Mouse (Mus musculus) mouse trophoblast stem cell (cell line): ENCODE measurements around the gene Hs6st3.

ENCODE experiments used
- in situ Hi-C, 2 experiments: fragments of 300-500 bp; cut with MseI, MboI; formaldehyde crosslinking; loops; 2 replicates in 1 of 2; 3 replicates in 1 of 2; pipeline ENCODE4 v1.15.1; 2025

Hs6st3 gene

GRCm38 (mm10) chr14:119633626-119634025, 495.5 kb downstream of the Hs6st3 start:
- in situ Hi-C loops, result no loop called here

DNA sequence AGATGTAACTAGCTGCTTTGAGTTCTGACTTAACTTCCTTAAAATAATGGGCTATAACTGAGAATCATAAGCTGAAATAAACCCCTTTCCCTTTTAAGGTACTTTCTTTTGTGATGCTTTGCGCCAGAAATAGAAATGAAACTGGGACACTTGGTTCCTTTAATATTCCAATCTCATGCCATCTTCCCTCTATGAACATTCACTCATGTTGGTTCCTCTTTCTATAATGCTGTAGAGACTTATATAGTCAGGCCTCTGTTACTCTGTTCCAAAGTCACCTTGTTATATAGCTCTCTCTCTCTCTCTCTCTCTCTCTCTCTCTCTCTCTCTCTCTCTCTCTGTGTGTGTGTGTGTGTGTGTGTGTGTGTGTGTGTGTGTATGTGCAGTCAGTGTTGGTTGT, 504.7 kb downstream of the Hs6st3 start:
- in situ Hi-C loops, result no loop called here

GRCm38 (mm10) chr14:119643840-119644239, 505.7 kb downstream of the Hs6st3 start:
- in situ Hi-C loops, result no loop called here

- in situ Hi-C loops, result no loop called here
Observed at GRCm38 (mm10) chr14:119656936-119657335, 518.8 kb downstream of the Hs6st3 start.

GRCm38 (mm10) chr14:119665741-119666141, 527.6 kb downstream of the Hs6st3 start:
- in situ Hi-C loops, result no loop called here

DNA sequence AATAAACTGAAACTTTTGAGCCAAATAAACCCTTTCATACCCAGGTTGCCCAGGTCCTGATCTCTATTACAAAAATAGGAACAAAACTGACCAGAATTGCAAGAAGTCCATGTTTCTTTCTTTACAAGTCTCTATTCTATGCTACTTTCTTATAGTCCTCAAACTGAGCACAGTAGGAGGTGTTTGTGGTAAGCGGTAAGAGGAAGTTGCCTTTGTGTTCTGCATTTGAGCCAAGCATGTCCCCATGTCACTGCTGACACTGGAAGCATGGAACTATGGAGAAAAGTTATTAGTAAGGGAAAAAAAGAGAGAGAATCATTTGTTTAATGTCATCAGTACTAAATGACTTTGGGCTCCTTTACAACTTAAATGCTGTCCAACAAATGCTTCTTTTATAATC, 529.3 kb downstream of the Hs6st3 start:
- in situ Hi-C loops, result no loop called here

GRCm38 (mm10) chr14:119670836-119671587, 532.9 kb downstream of the Hs6st3 start:
- in situ Hi-C loops, result no loop called here

DNA sequence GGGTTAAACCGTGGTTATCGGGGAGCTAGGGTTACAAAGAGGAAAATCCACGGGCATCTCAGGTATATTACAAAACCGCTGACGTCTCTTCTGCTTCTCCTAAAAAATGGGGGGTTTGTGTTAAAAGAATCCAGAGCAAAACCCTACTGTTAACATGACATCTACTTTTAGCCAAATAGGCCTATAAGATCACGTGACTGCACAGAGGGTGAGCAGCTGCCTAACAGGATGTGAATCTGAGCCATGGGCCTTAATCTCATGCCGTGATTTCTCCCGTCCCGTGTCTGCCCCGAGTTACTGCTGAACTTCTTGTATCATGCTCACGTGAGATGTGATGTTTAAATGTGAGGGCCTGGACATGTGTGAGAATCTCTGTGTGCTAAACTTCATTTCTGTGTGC, 540.4 kb downstream of the Hs6st3 start:
- in situ Hi-C loops, result no loop called here

- in situ Hi-C loops, result no loop called here
Observed at GRCm38 (mm10) chr14:119680052-119680451, 541.9 kb downstream of the Hs6st3 start.

- in situ Hi-C loops, result no loop called here
Observed at GRCm38 (mm10) chr14:119687885-119688284, 549.7 kb downstream of the Hs6st3 start.

- in situ Hi-C loops, result no loop called here
Observed at GRCm38 (mm10) chr14:119699982-119700381, 561.8 kb downstream of the Hs6st3 start.

- in situ Hi-C loops, result no loop called here
Observed at GRCm38 (mm10) chr14:119714712-119715111, 576.6 kb downstream of the Hs6st3 start.

DNA sequence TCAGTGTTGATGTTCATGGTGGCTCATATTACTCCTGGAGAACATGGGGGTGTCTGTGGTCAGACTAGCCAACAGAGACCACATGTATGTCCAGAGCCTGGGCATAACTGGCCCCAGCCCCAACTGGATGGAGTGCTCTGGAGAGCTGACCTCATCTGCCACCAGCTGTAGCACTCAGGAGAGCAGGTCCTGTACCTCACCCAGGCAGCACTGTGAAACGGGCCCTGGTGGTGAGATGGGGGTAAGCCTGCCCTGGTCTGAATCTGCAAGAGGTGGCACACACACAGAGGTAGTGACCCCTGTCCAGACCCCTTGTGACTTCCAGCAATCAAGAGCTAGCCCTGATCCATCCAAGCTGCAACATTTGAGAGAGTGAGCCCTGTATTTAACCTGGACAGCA, 579.2 kb downstream of the Hs6st3 start:
- in situ Hi-C loops, result no loop called here

DNA sequence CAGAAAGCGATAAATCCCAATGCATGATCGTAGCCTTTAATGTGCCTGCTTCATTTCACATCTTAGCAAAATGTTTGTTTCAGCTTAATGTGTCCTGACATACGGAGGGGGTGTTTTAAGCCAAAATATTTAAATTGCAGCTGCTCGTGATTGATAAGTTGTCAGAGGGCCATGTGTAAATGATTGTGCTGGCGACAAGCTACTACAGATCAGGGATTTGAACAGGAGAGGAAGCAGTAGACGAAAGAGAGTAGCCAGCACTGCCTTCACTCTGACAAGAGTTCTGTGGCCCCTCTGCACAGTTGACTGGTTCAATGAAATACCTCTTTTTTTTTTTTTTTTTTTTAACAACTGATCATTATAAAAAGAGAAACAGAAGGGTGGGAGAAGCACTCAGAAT, 587.0 kb downstream of the Hs6st3 start:
- in situ Hi-C loops, result no loop called here

- in situ Hi-C loops, result no loop called here
Observed at GRCm38 (mm10) chr14:119731436-119732080, 593.4 kb downstream of the Hs6st3 start.

DNA sequence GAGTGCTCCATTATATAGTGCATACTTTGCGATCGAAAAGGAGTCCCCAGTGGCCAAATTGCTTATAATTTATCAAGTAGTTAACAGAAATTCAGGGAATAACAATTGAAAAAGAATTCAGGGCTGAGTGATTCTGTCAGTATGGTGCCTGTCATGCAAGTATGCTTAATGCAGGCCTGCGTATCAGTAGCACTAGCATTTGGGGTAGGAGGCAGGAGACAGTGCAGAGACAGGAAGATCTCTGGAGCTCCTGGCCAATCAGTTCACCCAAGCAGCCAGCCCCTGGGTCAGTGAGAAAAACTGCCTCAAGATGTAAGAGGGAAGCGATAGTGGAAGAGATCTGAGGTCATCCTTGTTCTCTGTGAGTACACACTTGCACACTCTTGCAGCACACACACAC, 594.1 kb downstream of the Hs6st3 start:
- in situ Hi-C loops, result no loop called here

DNA sequence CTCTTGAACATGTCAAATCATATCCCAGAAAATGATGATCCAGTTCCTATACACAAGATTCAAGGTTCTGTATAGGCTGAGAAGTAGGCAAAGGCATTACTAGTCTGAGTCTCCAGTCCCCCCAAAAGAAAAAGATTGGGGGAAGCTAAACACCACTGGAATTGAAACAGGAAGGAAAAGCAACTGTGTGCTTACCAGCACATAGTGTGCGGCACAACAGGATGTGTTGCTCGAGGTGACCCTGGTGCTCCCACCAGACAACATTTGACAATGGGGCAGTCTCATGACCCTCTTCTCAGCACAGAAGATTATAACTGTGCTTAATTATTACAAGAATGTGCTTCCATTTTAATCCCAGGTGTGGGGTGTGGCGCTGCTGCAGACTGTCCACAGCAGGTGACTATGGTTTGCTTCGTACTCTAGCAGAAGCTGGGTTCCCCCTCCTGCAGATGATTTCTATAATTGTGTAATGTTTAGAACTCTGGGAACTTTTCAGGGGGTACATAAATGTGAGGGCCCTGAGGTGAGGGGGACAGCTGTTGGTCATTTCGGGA, 599.3 kb downstream of the Hs6st3 start:
- in situ Hi-C loops, result no loop called here

- in situ Hi-C loops, result no loop called here
Observed at GRCm38 (mm10) chr14:119741791-119742190, 603.6 kb downstream of the Hs6st3 start.

GRCm38 (mm10) chr14:119761376-119761775, 623.2 kb downstream of the Hs6st3 start:
- in situ Hi-C loops, result no loop called here

DNA sequence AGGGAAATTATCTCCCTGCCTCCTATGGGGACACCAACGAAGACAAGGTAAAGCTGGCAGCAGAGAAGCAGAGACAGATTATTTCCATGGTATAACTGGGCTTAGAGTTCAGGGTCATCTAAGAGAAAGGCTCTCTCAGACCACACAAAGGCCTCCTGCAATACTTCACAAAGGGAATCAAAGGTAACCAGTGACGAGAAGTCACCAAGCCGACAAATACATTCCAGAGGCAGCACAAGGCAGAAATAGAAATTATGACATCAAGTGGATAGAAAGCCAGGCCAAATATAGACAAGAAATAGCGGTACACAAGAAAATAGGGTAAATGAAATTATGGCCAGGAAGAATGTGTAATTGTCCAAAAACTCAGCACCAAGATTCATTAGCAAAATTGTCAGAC, 633.9 kb downstream of the Hs6st3 start:
- in situ Hi-C loops, result no loop called here

- in situ Hi-C loops, result no loop called here
Observed at GRCm38 (mm10) chr14:119776261-119776660, 638.1 kb downstream of the Hs6st3 start.

- in situ Hi-C loops, result no loop called here
Observed at GRCm38 (mm10) chr14:119779982-119780588, 641.9 kb downstream of the Hs6st3 start.

DNA sequence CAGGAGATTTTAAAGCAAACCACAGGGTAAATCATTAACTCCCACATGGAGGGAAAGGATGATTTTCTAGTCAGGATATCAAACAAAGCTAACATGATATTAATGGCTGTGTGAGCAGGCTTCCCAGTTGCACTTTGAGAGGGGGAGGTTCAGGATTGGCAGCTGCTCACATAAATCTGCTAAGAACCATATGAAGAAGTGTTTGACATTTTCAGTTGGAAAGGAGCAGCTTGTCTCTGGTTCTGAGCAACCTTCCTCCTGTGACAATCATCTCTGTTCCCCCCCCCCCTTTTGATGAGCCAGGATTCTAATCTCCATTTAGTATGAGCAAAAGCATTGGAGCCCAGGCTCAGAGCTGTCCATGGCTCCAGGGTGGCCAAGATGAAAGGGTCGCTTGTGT, 643.0 kb downstream of the Hs6st3 start:
- in situ Hi-C loops, result no loop called here
